Mouse (Mus musculus): ENCODE results near the gene Prg4.

DNA sequence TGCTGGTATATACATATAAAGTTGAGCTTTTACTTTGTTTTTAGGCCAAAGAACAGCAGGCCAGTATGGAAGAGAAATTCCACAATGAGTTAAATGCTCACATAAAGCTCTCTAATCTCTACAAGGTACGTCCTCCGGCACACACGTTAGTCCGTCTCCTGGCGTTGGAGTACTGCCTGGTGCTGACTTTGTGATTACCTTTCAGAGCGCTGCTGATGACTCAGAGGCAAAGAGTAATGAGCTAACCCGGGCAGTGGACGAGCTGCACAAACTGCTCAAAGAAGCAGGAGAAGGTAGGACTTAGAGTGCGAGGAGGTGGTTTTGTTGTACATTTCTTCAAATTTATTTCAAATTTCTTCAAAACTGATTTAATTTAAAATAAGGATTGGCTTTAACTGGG lies 58.7 kb downstream of the Prg4 start:
- TF ChIP-seq TAL1 (IDR thresholded peaks at IDR 0.05; ENCODE audit: low read length) (no peak), GATA1 (IDR thresholded peaks at IDR 0.05; ENCODE audit: low read length) (no peak)

Data from erythroblast, embryonic 14.5 days (primary cell).